Mouse (Mus musculus) heart, postnatal 0 days (tissue): ENCODE results near the gene Psmd14. TPM values are rescaled to one million over a fixed set of nuclear protein-coding genes. Genes with fewer than 3 reads are reported as not detected.

ENCODE experiments used
- ATAC-seq: fragments of 200-750 bp; cut with Nextera tagmentation; 2 replicates; pipeline ENCODE4 v1.8.0; 2017; ENCODE audit warnings: low read depth, moderate number of reproducible peaks, moderate library complexity; ENCODE audit not compliant: insufficient read depth
- DNase-seq: peaks from one replicate; pipeline ENCODE4 v3.0.0-alpha.2; 2016; ENCODE audit warnings: low spot score
- H3K27ac ChIP-seq: fragments of 300-500 bp; sonication (generic); 2 replicates; pipeline ENCODE4 v1.5.1; 2014; ENCODE audit warnings: low read depth, mild to moderate bottlenecking
- H3K27me3 ChIP-seq: fragments of 300-500 bp; sonication (generic); 2 replicates; pipeline ENCODE4 v1.6.1; 2014; ENCODE audit warnings: low read length, mixed read lengths; ENCODE audit not compliant: control insufficient read depth, insufficient read depth
- H3K36me3 ChIP-seq: fragments of 300-500 bp; sonication (generic); replicated peaks from 2 replicates; pipeline ENCODE4 v1.6.1; 2014; ENCODE audit warnings: low read length, mixed read lengths; ENCODE audit not compliant: control insufficient read depth, insufficient read depth
- H3K4me1 ChIP-seq: fragments of 300-500 bp; sonication (generic); 2 replicates; pipeline ENCODE4 v1.6.1; 2014; ENCODE audit warnings: antibody characterized with exemption; ENCODE audit not compliant: control insufficient read depth, insufficient read depth
- H3K4me2 ChIP-seq: fragments of 300-500 bp; sonication (generic); 2 replicates; pipeline ENCODE4 v1.6.1; 2014; ENCODE audit warnings: low read depth, mild to moderate bottlenecking, low read length, moderate library complexity
- H3K4me3 ChIP-seq: fragments of 300-500 bp; sonication (generic); 2 replicates; pipeline ENCODE4 v1.5.1; 2014; ENCODE audit warnings: low read depth, low read length
- H3K9ac ChIP-seq: fragments of 300-500 bp; sonication (generic); replicated peaks from 2 replicates; pipeline ENCODE4 v1.6.1; 2014; ENCODE audit warnings: low read depth, low read length, mixed read lengths
- H3K9me3 ChIP-seq: fragments of 300-500 bp; sonication (generic); replicated peaks from 2 replicates; pipeline ENCODE4 v1.6.1; 2016; ENCODE audit warnings: low read length; ENCODE audit not compliant: control insufficient read depth
- CTCF ChIP-seq: IDR thresholded peaks from 2 replicates; pipeline ENCODE4 v1.5.1; 2016; ENCODE audit warnings: antibody characterized with exemption, control low read depth, low read depth
- EP300 ChIP-seq: IDR thresholded peaks from 2 replicates; pipeline ENCODE4 v1.6.1; 2016; ENCODE audit warnings: antibody characterized with exemption, low read depth
- WGBS: fragments of 180-500 bp; shearing (Covaris S2); extraction: QIAGEN DNeasy Blood & Tissue Kit; methylation state at CpG from one replicate; pipeline ENCODE4 v1.1.7; 2014; 5-methylcytosine and 5-hydroxymethylcytosine counted together
- polyA plus RNA-seq: library from polyadenylated mRNA; unstranded; fragments of >200 nt; fragmentation: Nextera tagmentation; extraction: Ambion mirVana; gene quantifications from 2 replicates; pipeline ENCODE4 v1.2.1, GENCODE M21; 2015
- total RNA-seq: library from RNA; depleted of rRNA; stranded (reverse); fragments of >200 nt; gene quantifications from 2 replicates; pipeline ENCODE4 v1.2.3, GENCODE M21; 2014; ENCODE audit warnings: low replicate concordance

Psmd14 gene
- total and polyA plus RNA-seq, 2 experiments from 2014 or later = 84.5 to 115 TPM

DNA sequence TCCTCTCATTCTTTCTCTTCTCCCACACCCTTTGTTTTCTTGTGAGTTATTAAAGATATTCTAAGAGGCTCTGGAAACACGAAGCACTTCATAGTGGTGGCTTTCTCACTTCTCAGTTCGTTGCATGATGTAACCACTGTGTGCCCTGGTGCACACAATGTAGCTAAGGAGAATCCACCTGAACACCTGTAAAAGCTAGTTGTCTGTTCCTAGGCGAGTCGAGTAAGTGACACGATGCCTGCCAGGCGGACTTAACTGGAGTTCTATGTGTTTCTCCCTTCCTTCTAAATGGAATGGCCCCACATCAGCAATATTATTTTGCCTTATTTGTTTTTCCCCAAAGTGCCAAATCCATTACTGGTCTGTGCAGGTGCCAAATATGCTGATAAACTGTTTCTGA is 101.6 kb downstream of the Psmd14 start:
- TF ChIP-seq CTCF (no peak), EP300 (no peak)
- no peak overlapping the region for H3K27ac ChIP-seq
- WGBS = 15% methylated on average over 6 of the region's 6 CpGs
- H3K4me3 ChIP-seq = no peak overlapping the region
- no peak overlapping the region for H3K9ac ChIP-seq
- H3K36me3 ChIP-seq = no peaks in the 10 kb centered on the region
- ATAC-seq (no peak), DNase-seq (no peak)
- peaks cover 11% of the 10 kb centered on the region for H3K4me1 ChIP-seq
- peaks cover 95% of the 10 kb centered on the region for H3K27me3 ChIP-seq
- no peaks in the 10 kb centered on the region for H3K9me3 ChIP-seq
- no peak overlapping the region for H3K4me2 ChIP-seq

DNA sequence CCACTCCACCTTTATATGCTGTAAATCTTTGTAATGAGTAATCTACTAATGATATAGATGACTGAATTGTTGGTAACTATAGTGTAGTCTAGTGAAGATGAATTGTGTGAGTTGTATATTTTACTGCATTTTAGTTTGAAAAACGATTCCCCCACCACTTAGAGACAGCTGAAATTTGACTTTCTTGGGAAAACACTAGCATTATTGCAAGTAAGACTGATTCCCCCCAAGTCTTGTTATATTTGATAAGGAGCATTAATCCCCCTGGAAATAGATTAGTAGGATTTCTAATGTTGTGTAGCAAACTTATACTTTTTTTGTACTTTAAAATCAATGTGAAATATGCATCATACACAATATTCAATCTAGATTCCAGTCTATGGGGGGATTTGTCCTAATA is 102.0 kb downstream of the Psmd14 start:
- H3K4me2 ChIP-seq = no peak overlapping the region
- 38% methylated on average over 1 of the region's 1 CpGs for WGBS
- peaks cover 11% of the 10 kb centered on the region for H3K4me1 ChIP-seq
- H3K9me3 ChIP-seq = no peaks in the 10 kb centered on the region
- no peaks in the 10 kb centered on the region for H3K36me3 ChIP-seq
- ATAC-seq (no peak), DNase-seq (no peak)
- H3K9ac ChIP-seq = no peak overlapping the region
- H3K27ac ChIP-seq = no peak overlapping the region
- H3K27me3 ChIP-seq = peaks cover 90% of the 10 kb centered on the region
- TF ChIP-seq EP300 = no peak
- no peak for TF ChIP-seq CTCF
- no peak overlapping the region for H3K4me3 ChIP-seq

DNA sequence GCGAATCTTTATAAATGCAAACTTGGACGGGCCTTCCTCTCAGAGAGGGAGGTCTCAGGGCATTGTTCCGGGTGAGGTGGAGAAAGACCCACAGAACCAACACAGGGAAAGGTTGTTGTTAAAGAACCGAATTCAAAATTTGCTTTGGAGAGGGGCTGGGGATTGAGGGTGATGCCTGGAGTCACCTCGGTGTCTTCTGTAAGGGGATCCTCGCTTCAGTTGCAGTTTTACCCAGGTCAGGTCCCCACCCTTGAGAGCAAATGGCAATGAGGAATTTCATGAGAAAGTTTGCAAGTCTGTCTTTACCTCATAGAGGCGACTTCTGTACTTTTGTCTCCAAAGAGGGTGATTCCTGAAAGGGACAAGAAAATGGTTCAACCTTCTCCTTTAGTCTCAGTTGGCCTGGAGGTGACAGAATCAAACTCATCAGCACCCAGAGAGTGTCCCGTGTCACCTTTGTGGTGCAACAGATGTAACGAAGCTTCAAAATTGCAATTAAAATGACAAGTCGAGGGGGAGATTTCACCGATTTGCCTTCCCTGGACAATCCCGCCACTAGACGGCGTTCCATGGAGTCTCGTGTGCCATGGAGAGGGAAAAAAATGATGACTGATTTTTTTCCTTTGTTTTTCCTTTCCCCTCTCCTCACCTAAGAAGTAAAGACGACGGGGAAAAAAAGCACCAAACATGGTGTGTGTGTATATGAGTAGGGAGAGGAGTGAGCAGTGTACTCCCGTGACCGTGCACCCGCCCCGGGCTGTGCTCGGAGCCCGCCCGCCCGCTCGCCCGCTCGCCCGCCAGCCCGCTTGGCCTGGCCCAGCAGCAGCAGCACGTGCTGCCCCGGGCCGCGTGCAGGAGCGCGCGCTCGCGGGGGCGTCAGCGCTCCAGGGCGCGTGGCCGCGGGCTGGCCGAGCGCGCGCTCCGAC is 103.3 kb downstream of the Psmd14 start:
- TF ChIP-seq EP300 (no peak), CTCF (peak; percentile 45)
- no peak overlapping the region for H3K9ac ChIP-seq
- peak overlapping the region; percentile 45 for H3K4me3 ChIP-seq
- no peaks in the 10 kb centered on the region for H3K36me3 ChIP-seq
- H3K27me3 ChIP-seq = peaks cover 85% of the 10 kb centered on the region
- 5% methylated on average over 48 of the region's 50 CpGs for WGBS
- no peaks in the 10 kb centered on the region for H3K9me3 ChIP-seq
- peaks cover 11% of the 10 kb centered on the region for H3K4me1 ChIP-seq
- ATAC-seq (peak; percentile 36; the same call in 1 of the 2 replicates), DNase-seq (no peak)
- H3K4me2 ChIP-seq = peak overlapping the region; percentile 67
- H3K27ac ChIP-seq = no peak overlapping the region

DNA sequence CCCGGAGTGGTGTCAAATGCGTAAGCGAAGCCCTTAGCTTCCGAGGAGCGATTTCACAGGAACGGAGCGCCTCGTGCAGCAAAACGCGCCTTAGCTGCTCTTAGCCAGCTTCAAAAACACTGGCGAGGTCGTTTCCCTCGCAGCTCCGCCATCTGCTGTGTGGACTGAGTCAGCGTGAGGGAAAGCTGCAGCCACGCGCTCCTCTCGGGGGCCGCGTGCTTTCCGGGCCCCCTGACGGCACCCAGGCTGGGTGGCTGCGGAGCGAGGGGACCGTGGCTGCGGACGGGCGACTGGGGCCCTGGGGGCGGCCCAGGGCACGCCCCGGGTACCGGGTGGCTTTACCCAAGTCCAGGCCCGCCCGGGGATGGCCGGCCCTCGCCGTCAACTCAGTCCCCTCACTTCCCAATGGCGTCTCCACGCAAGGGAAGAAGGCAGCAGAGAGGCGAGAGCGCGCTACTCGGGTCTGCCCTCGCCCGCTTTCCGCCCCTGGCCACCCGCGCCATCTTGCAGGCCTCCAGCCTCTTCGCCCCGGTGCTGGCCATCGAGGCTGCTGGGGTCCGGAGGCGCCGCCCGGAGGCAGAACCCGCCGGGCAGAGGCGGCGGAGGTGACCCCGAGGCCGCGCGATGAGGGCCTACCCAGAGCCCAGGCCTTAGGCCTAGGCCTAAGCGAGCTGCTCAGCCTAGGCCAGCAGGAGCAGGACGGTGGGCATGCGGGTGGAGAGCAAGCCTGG is 104.3 kb downstream of the Psmd14 start:
- no peak for TF ChIP-seq EP300
- TF ChIP-seq CTCF = no peak
- Histone ChIP-seq H3K27me3 (peaks cover 80% of the 10 kb centered on the region), H3K4me1 (peaks cover 11% of the 10 kb centered on the region), H3K9ac (no peak overlapping the region), H3K4me2 (peak overlapping the region; percentile 67), H3K36me3 (no peaks in the 10 kb centered on the region), H3K9me3 (no peaks in the 10 kb centered on the region), H3K4me3 (peak overlapping the region; percentile 45), H3K27ac (no peak overlapping the region)
- peak; percentile 31 for ATAC-seq
- WGBS = 11% methylated on average over 64 of the region's 66 CpGs
- no peak for DNase-seq

DNA sequence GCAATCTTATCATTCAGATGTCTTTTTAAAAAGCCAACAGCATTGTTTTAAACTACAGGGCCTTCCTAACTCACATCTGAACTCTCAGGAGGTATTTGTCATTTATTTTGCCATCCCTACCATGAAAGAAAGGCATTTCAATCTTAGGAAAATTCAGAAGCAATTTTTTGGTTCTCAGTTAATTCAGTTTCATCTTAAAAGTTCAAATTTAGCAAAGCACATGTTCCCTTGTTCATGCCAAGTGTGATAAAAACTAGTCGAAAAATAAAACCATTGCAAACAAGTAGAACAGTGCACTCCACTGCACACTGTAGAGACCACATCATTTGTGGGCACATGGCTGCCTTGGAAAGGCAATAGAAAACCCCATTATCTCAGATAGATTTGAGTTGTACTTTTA is 106.7 kb downstream of the Psmd14 start:
- no peak for ATAC-seq
- Histone ChIP-seq H3K9me3 (no peaks in the 10 kb centered on the region), H3K4me2 (no peak overlapping the region), H3K9ac (no peak overlapping the region), H3K4me3 (no peak overlapping the region), H3K27me3 (peaks cover 56% of the 10 kb centered on the region), H3K27ac (no peak overlapping the region), H3K4me1 (peaks cover 11% of the 10 kb centered on the region), H3K36me3 (no peaks in the 10 kb centered on the region)
- no peak for DNase-seq
- no peak for TF ChIP-seq EP300
- TF ChIP-seq CTCF = no peak
- WGBS = 75% methylated on average over 1 of the region's 1 CpGs
